ENCODE assay signal across 8 mouse cellular contexts in genomic region chrX:48518211-48518807, GRCm38 (mm10). TPM values are rescaled to one million over a fixed set of nuclear protein-coding genes. Genes with fewer than 3 reads are reported as not detected.
DNase-seq lines count a peak whose midpoint lies in the region; ATAC-seq and TF ChIP-seq lines count a peak whose summit lies in the region.

No protein-coding gene starts in this region.

- peak; percentile 44; the same call in 1 of the 2 replicates for ATAC-seq in heart, embryonic 15.5 days (replicated peaks; ENCODE audit: insufficient number of reproducible peaks, insufficient read depth, low FRiP score, low read depth)
- peak; percentile 96 for ATAC-seq in forebrain, postnatal 0 days
- ATAC-seq in neural tube, embryonic 15.5 days (ENCODE audit: low FRiP score) = peak; percentile 95
- ATAC-seq in monocyte, adult 5-6 weeks (replicated peaks; ENCODE audit: insufficient number of reproducible peaks, low FRiP score, low TSS enrichment, poor library complexity, severe bottlenecking) = no peak

- H3K4me3 ChIP-seq in heart, embryonic 15.5 days = peak overlapping the region; percentile 54
- peak overlapping the region; percentile 50 for H3K4me3 ChIP-seq in forebrain, postnatal 0 days (ENCODE audit: low read depth, low read length)
- H3K4me3 ChIP-seq in neural tube, embryonic 15.5 days (replicated peaks) = peak overlapping the region; percentile 54

- H3K9me3 ChIP-seq in heart, embryonic 15.5 days (replicated peaks) = no peaks in the 10 kb centered on the region
- no peaks in the 10 kb centered on the region for H3K9me3 ChIP-seq in forebrain, postnatal 0 days (ENCODE audit: low read length)
- no peaks in the 10 kb centered on the region for H3K9me3 ChIP-seq in neural tube, embryonic 15.5 days (replicated peaks)

- H3K27ac ChIP-seq in heart, embryonic 15.5 days = peak overlapping the region; percentile 1; the same call in 1 of the 2 replicates
- H3K27ac ChIP-seq in forebrain, postnatal 0 days (ENCODE audit: low read depth, low read length) = peak overlapping the region; percentile 93
- peak overlapping the region; percentile 93 for H3K27ac ChIP-seq in neural tube, embryonic 15.5 days (replicated peaks)

- peak overlapping the region; percentile 80 for H3K4me2 ChIP-seq in heart, embryonic 15.5 days
- peak overlapping the region; percentile 71 for H3K4me2 ChIP-seq in forebrain, postnatal 0 days (ENCODE audit: low read depth)
- peak overlapping the region; percentile 68 for H3K4me2 ChIP-seq in neural tube, embryonic 15.5 days

- WGBS in heart, embryonic 15.5 days = 23% methylated on average over 15 of the region's 15 CpGs
- 28% methylated on average over 15 of the region's 15 CpGs for WGBS in forebrain, postnatal 0 days
- WGBS in neural tube, embryonic 15.5 days = 26% methylated on average over 15 of the region's 15 CpGs

- H3K27me3 ChIP-seq in heart, embryonic 15.5 days = no peaks in the 10 kb centered on the region
- H3K27me3 ChIP-seq in forebrain, postnatal 0 days (ENCODE audit: insufficient read depth, low read length) = no peaks in the 10 kb centered on the region
- no peaks in the 10 kb centered on the region for H3K27me3 ChIP-seq in neural tube, embryonic 15.5 days (replicated peaks)

- H3K4me1 ChIP-seq in heart, embryonic 15.5 days (replicated peaks) = 0 out of 2 replicates have a peak, but pooled peaks cover 3% of the 10 kb centered on the region
- H3K4me1 ChIP-seq in forebrain, postnatal 0 days (ENCODE audit: insufficient read depth) = 0 out of 2 replicates have a peak, but pooled peaks cover 5% of the 10 kb centered on the region
- peaks cover 15% of the 10 kb centered on the region for H3K4me1 ChIP-seq in neural tube, embryonic 15.5 days

- intact Hi-C loops in heart, postnatal 10 days (cut with DNase I) = loop anchor here (10.0 kb wide), 1 partner anchor 234 kb away; no protein-coding TSS in a partner anchor
- intact Hi-C loops in left cerebral cortex, postnatal 4 days (cut with DNase I) = no loop called here

- no peaks in the 10 kb centered on the region for H3K36me3 ChIP-seq in heart, embryonic 15.5 days
- no peaks in the 10 kb centered on the region for H3K36me3 ChIP-seq in forebrain, postnatal 0 days (ENCODE audit: insufficient read depth)
- H3K36me3 ChIP-seq in neural tube, embryonic 15.5 days = no peaks in the 10 kb centered on the region

- no peak for TF ChIP-seq CTCF in forebrain, postnatal 0 days (IDR thresholded peaks at IDR 0.05; ENCODE audit: low read depth)

- DNase-seq in heart, postnatal 10 days = no peak
- peak; percentile 30 for DNase-seq in cerebellum, adult 11 months
- DNase-seq in forebrain, postnatal 0 days = peak; percentile 91
- DNase-seq in left cerebral cortex, postnatal 4 days = peak; percentile 70
- DNase-seq in spleen, postnatal 4 days (ENCODE audit: low spot score in 2 of 2) = no peak

- H3K9ac ChIP-seq in heart, embryonic 15.5 days = peak overlapping the region; percentile 40; the same call in 1 of the 2 replicates
- peak overlapping the region; percentile 71 for H3K9ac ChIP-seq in forebrain, postnatal 0 days
- peak overlapping the region; percentile 62 for H3K9ac ChIP-seq in neural tube, embryonic 15.5 days (replicated peaks)

RNA-seq across cellular contexts. Expression of gene Rab33a, which starts 0.8 kb away (rescaled TPM):
- polyA plus RNA-seq in heart, embryonic 15.5 days (2015; fragmentation: Nextera tagmentation; extraction: Ambion mirVana) = 4.9 and 5.0 TPM in 2 replicates
- total RNA-seq in heart, postnatal 10 days (2021) = under 1 TPM in 1 of 2 experiments, not detected in 1; 0.30 TPM
- 50.9 and 84.3 TPM in 2 replicates for total RNA-seq in forebrain, postnatal 0 days (2014; rRNA removed)
- 97.9 and 104 TPM in 2 replicates for polyA plus RNA-seq in forebrain, postnatal 0 days (2015; fragmentation: Nextera tagmentation; extraction: Ambion mirVana)
- 10 to 100 TPM; 50.7 to 51.4 TPM for total RNA-seq in left cerebral cortex, postnatal 4 days (2021)
- polyA plus RNA-seq in neural tube, embryonic 15.5 days (2015; fragmentation: Nextera tagmentation; extraction: Ambion mirVana) = 78.3 and 102 TPM in 2 replicates
- 1.3 TPM in 1 of 3 replicates, not detected in the others for total RNA-seq in monocyte, adult 5-6 weeks (2017)

RNA-seq across cellular contexts. Expression of gene Aifm1, which starts 4.9 kb away (rescaled TPM):
- polyA plus RNA-seq in heart, embryonic 15.5 days (2015; fragmentation: Nextera tagmentation; extraction: Ambion mirVana) = 102 and 115 TPM in 2 replicates
- 10 to 100 TPM; 92.5 to 97.6 TPM for total RNA-seq in heart, postnatal 10 days (2021)
- total RNA-seq in forebrain, postnatal 0 days (2014; rRNA removed) = 13.9 and 15.5 TPM in 2 replicates
- 28.0 and 28.2 TPM in 2 replicates for polyA plus RNA-seq in forebrain, postnatal 0 days (2015; fragmentation: Nextera tagmentation; extraction: Ambion mirVana)
- 10 to 100 TPM; 22.3 to 25.2 TPM for total RNA-seq in left cerebral cortex, postnatal 4 days (2021)
- polyA plus RNA-seq in neural tube, embryonic 15.5 days (2015; fragmentation: Nextera tagmentation; extraction: Ambion mirVana) = 40.9 and 49.1 TPM in 2 replicates
- total RNA-seq in monocyte, adult 5-6 weeks (2017) = 21.7 to 40.5 TPM (median 35.6 TPM) in 3 replicates

RNA-seq across cellular contexts. Expression of gene Elf4, which starts 55.4 kb away (rescaled TPM):
- 8.4 and 11.2 TPM in 2 replicates for polyA plus RNA-seq in heart, embryonic 15.5 days (2015; fragmentation: Nextera tagmentation; extraction: Ambion mirVana)
- 10 to 100 TPM; 15.3 to 16.7 TPM for total RNA-seq in heart, postnatal 10 days (2021)
- 0.54 and 1.8 TPM in 2 replicates for total RNA-seq in forebrain, postnatal 0 days (2014; rRNA removed)
- 0.13 and 0.24 TPM in 2 replicates for polyA plus RNA-seq in forebrain, postnatal 0 days (2015; fragmentation: Nextera tagmentation; extraction: Ambion mirVana)
- 1 to 10 TPM; 1.1 to 1.5 TPM for total RNA-seq in left cerebral cortex, postnatal 4 days (2021)
- 0.74 and 2.5 TPM in 2 replicates for polyA plus RNA-seq in neural tube, embryonic 15.5 days (2015; fragmentation: Nextera tagmentation; extraction: Ambion mirVana)
- total RNA-seq in monocyte, adult 5-6 weeks (2017) = 35.9 to 86.3 TPM (median 41.4 TPM) in 3 replicates

Comparison
In these comparisons a context has a peak if more than half of its experiments do, and no peak if none do; other contexts are left out.
1. H3K27ac ChIP-seq: peak in every context shown above with its lines; median percentile 93 in forebrain, postnatal 0 days; 93 in neural tube, embryonic 15.5 days; 1 in heart, embryonic 15.5 days.
2. DNase-seq: peak in cerebellum, adult 11 months (single experiment), forebrain, postnatal 0 days (single experiment) and left cerebral cortex, postnatal 4 days (single experiment); none in heart, postnatal 10 days (0 of 2) and spleen, postnatal 4 days (0 of 2).
3. RNA of gene Rab33a, which starts 0.8 kb away (total RNA-seq): 50.7 to 51.4 TPM in left cerebral cortex, postnatal 4 days and 50.9 to 84.3 TPM in forebrain, postnatal 0 days; 1.3 TPM in monocyte, adult 5-6 weeks and 0.30 TPM in heart, postnatal 10 days; every median in the first group is over 10 times any median in the second.
4. Peak in every context shown above with its lines, with median percentiles within 50 percentile points of each other: H3K4me2 ChIP-seq, H3K4me3 ChIP-seq and H3K9ac ChIP-seq.